Mouse (Mus musculus) embryonic facial prominence, embryonic 12.5 days (tissue): Measurements from ENCODE around the gene Exosc2. TPM values are rescaled to one million over a fixed set of nuclear protein-coding genes. Genes with fewer than 3 reads are reported as not detected.

ENCODE experiments used
- polyA plus RNA-seq: library from polyadenylated mRNA; unstranded; fragments of >200 nt; fragmentation: Nextera tagmentation; extraction: Ambion mirVana; gene quantifications from 2 replicates; pipeline ENCODE4 v1.2.1, GENCODE M21; 2016

Exosc2 gene
- polyA plus RNA-seq, 1 experiment from 2014 or later, result 79.6 TPM

Other genes with a start within 250 kb of the Exosc2 start
- 9.3 and 14.1 TPM in 2 replicates for gene Ass1, start 200.5 kb upstream of the Exosc2 start, polyA plus RNA-seq
- gene Fubp3, start 98.1 kb upstream of the Exosc2 start, polyA plus RNA-seq, result 91.7 and 95.9 TPM in 2 replicates
- gene Prdm12, start 30.7 kb upstream of the Exosc2 start, polyA plus RNA-seq, result 9.4 and 14.9 TPM in 2 replicates
- gene Abl1, start 17.7 kb downstream of the Exosc2 start, polyA plus RNA-seq, result 64.8 and 67.5 TPM in 2 replicates
- 0.15 and 0.18 TPM in 2 replicates for gene Qrfp, start 139.9 kb downstream of the Exosc2 start, polyA plus RNA-seq
- gene Fibcd1, start 175.3 kb downstream of the Exosc2 start, polyA plus RNA-seq, result 0.52 and 0.78 TPM in 2 replicates
- gene Lamc3, start 216.6 kb downstream of the Exosc2 start, polyA plus RNA-seq, result 1.8 and 2.5 TPM in 2 replicates